Mouse (Mus musculus) intestine, embryonic 15.5 days (tissue): ENCODE measurements around the gene Msi1. TPM values are rescaled to one million over a fixed set of nuclear protein-coding genes. Genes with fewer than 3 reads are reported as not detected.
"Not testable (repeated sequence)": the region's sequence is repeated elsewhere in the genome, so short reads cannot be mapped to it uniquely, and the experiment has no call there.

Experiments used
- ATAC-seq: fragments of 200-750 bp; cut with Nextera tagmentation; 2 replicates; pipeline ENCODE4 v1.8.0; 2017; ENCODE audit warnings: moderate TSS enrichment, moderate library complexity
- H3K27ac ChIP-seq: fragments of 300-500 bp; sonication (generic); 2 replicates; pipeline ENCODE4 v1.5.1; 2015; ENCODE audit warnings: mild to moderate bottlenecking, inconsistent platforms
- H3K27me3 ChIP-seq: fragments of 300-500 bp; sonication (generic); replicated peaks from 2 replicates; pipeline ENCODE4 v1.6.1; 2015; ENCODE audit warnings: inconsistent platforms
- H3K36me3 ChIP-seq: fragments of 300-500 bp; sonication (generic); 2 replicates; pipeline ENCODE4 v1.6.1; 2015; ENCODE audit warnings: inconsistent platforms
- H3K4me1 ChIP-seq: fragments of 300-500 bp; sonication (generic); replicated peaks from 2 replicates; pipeline ENCODE4 v1.6.1; 2015; ENCODE audit warnings: inconsistent platforms
- H3K4me2 ChIP-seq: fragments of 300-500 bp; sonication (generic); replicated peaks from 2 replicates; pipeline ENCODE4 v1.6.1; 2015; ENCODE audit warnings: mild to moderate bottlenecking, inconsistent platforms
- H3K4me3 ChIP-seq: fragments of 300-500 bp; sonication (generic); replicated peaks from 2 replicates; pipeline ENCODE4 v1.5.1; 2015; ENCODE audit warnings: inconsistent platforms
- H3K9ac ChIP-seq: fragments of 300-500 bp; sonication (generic); 2 replicates; pipeline ENCODE4 v1.6.1; 2015; ENCODE audit warnings: inconsistent platforms
- H3K9me3 ChIP-seq: fragments of 300-500 bp; sonication (generic); 2 replicates; pipeline ENCODE4 v1.6.1; 2016; ENCODE audit warnings: inconsistent platforms
- WGBS: fragments of 180-500 bp; shearing (Covaris S2); methylation state at CpG from one replicate; pipeline ENCODE4 v1.1.7; 2015; 5-methylcytosine and 5-hydroxymethylcytosine counted together
- polyA plus RNA-seq: library from polyadenylated mRNA; unstranded; fragments of >200 nt; fragmentation: Nextera tagmentation; extraction: Ambion mirVana; gene quantifications from 2 replicates; pipeline ENCODE4 v1.2.1, GENCODE M21; 2015

Gene Msi1
- polyA plus RNA-seq, 1 experiment from 2014 or later = 10.4 TPM

DNA sequence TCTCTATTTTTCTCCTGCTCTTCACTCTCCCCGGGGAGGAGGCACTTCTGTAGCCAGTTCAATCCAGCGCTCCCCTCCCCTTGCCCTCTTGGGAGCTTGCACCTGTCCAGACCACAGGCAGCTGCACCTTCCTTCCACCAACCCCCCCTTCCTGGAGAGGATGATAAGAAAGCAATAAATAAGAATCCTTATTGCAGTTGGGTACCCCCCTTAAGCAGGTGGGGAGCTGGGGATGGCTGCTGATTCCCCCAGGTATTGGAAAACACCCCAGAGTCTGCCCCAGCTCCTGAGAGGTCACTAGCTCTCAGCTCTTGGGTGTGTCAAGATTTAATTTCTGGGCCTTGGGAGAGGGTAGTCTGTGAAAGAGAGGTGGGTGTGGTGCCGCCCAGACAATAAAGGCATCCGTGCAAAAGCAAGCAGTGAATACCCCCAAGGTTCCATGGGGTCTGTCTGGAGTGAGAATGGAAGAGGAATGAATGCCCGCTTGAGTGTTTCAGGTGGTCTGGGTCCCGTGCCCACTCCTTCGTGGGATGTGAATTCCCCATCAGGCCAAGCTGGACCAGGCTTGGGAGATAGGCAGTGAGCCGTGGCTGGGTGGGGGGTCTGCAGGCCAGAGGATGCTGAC lies 6.5 kb downstream of the Msi1 start:
- peak overlapping the region; percentile 39 for H3K4me3 ChIP-seq
- H3K9me3 ChIP-seq = no peaks in the 10 kb centered on the region
- H3K9ac ChIP-seq = peak overlapping the region; percentile 58
- H3K27me3 ChIP-seq = no peaks in the 10 kb centered on the region
- peak overlapping the region; percentile 83 for H3K4me2 ChIP-seq
- peaks cover 6% of the 10 kb centered on the region; the same call in 1 of the 2 replicates for H3K36me3 ChIP-seq
- H3K4me1 ChIP-seq = peaks cover 51% of the 10 kb centered on the region
- WGBS = 30% methylated on average over 8 of the region's 8 CpGs
- ATAC-seq = peak; percentile 29
- H3K27ac ChIP-seq = peak overlapping the region; percentile 84

DNA sequence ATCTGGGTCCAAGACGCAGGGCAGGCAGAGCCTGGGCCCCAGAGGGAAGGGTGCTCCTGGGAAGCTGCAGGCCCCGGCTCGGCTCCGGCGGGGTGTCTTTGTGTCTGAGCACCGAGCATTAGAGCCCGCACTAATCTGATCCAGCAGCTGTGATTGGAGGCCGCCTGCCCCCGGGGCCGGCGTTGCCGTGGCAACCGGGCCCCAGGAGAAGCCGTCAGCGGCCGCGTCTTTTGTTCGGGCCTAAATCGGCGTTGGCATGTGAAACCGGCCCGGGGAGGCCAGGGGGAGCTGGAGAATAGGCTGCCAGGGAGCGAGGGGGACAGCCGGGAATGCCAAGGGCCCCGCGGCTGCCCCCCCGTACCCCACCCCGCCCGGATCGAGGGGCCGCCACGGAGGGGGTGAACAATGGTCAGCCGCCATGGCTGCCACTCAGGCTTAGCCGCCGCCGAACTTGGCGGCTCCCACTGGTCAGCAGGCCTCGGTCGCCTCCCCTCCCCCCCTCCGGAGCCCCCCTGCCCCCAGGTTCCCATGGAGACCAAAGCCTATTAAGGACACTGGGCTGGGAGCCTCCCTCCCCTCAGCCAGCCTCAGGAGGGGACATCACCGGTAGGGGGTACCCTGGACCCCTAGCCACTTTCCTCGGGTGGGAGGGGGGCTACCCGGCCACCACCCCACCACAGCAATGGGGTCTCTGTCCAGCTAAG lies 7.2 kb downstream of the Msi1 start:
- no peaks in the 10 kb centered on the region for H3K9me3 ChIP-seq
- peak; percentile 77 for ATAC-seq
- no peaks in the 10 kb centered on the region for H3K27me3 ChIP-seq
- peak overlapping the region; percentile 39 for H3K4me3 ChIP-seq
- peak overlapping the region; percentile 84 for H3K27ac ChIP-seq
- H3K4me1 ChIP-seq = peaks cover 46% of the 10 kb centered on the region
- peak overlapping the region; percentile 83 for H3K4me2 ChIP-seq
- 2% methylated on average over 43 of the region's 43 CpGs for WGBS
- H3K9ac ChIP-seq = peak overlapping the region; percentile 58
- peaks cover 6% of the 10 kb centered on the region; the same call in 1 of the 2 replicates for H3K36me3 ChIP-seq

DNA sequence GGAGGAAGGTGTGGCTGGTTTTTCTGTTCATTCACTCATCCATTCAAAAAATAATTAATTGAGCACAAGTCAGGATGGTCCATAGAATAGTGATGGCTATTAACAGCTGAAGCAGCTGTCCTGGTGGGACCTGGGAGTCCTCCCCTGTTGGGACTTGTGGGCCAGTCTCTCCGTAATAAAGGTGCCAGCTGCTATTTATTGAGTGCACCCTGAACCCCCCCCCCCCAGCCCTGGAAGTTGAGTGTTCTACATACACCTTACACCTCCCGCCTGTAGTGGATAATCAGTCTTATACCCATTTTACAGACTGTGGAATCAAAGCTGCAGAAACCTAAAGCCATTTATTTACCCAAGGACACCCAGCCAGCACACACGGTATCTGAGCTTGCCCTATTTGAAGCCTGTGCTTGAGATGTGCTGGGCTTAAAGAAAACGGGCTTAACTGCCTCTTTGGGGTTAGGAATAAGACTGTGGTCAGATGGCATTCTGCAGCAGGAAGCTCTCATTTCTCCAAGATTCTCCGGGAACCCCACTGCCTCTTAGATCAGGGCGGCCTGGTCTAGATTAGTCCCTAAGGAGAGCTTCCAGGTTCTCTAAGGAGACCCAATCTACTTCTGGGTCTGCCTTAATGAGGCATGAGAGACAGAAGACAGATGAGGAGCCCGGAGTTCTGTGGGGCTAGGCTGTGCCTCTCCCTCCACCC lies 8.0 kb downstream of the Msi1 start:
- ATAC-seq = no peak
- Histone ChIP-seq H3K36me3 (peaks cover 6% of the 10 kb centered on the region; the same call in 1 of the 2 replicates), H3K4me2 (no peak overlapping the region), H3K9me3 (no peaks in the 10 kb centered on the region), H3K4me1 (peaks cover 38% of the 10 kb centered on the region), H3K4me3 (no peak overlapping the region), H3K27ac (no peak overlapping the region), H3K9ac (no peak overlapping the region), H3K27me3 (no peaks in the 10 kb centered on the region)
- 64% methylated on average over 7 of the region's 7 CpGs for WGBS

DNA sequence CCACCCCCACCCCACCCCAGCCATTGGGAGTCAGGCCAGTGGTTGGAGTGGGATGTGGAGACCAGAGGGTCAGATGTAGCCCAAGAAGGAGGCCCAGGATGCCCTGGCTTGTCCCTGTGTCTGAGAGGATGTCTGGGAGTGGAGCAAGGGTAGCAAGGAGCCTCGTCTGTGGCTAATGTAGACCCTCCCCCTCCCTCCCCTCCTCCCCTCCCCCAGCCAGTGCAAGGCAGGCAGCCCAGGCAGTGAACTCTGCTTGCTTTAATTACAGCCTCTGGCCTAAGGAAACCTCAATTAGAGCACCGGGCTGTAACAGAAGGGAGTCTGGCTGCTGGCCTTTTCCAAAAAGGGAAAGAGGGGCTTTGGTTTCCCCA lies 8.5 kb downstream of the Msi1 start:
- no peak for ATAC-seq
- Histone ChIP-seq H3K4me3 (no peak overlapping the region), H3K9ac (no peak overlapping the region), H3K4me1 (peaks cover 34% of the 10 kb centered on the region), H3K27me3 (no peaks in the 10 kb centered on the region), H3K36me3 (peaks cover 6% of the 10 kb centered on the region; the same call in 1 of the 2 replicates), H3K9me3 (no peaks in the 10 kb centered on the region), H3K27ac (no peak overlapping the region), H3K4me2 (no peak overlapping the region)
- 50% methylated on average over 2 of the region's 2 CpGs for WGBS

DNA sequence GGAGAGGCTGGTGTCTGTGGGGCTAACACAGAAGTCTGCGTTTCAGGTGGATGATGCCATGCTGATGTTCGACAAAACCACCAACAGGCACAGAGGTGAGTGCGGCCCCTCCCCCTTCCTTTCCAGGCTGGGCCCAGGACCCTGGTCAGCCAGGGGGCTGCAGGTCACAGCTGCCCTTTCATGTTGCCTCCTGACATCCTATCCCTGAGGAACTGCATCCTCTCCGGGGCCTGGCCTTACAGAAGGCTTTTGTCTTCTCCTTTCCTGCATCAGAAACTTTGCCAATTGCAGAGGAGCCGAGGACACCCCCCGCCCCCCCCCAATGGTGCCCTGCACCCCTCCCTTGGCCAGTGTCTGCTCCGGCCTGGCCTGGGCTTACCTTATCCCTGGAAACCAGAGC lies 9.3 kb downstream of the Msi1 start:
- Histone ChIP-seq H3K4me3 (no peak overlapping the region), H3K27ac (no peak overlapping the region), H3K9me3 (no peaks in the 10 kb centered on the region), H3K27me3 (no peaks in the 10 kb centered on the region), H3K4me1 (peaks cover 30% of the 10 kb centered on the region), H3K4me2 (no peak overlapping the region), H3K9ac (no peak overlapping the region), H3K36me3 (peaks cover 6% of the 10 kb centered on the region; the same call in 1 of the 2 replicates)
- 62% methylated on average over 7 of the region's 7 CpGs for WGBS
- ATAC-seq = no peak

DNA sequence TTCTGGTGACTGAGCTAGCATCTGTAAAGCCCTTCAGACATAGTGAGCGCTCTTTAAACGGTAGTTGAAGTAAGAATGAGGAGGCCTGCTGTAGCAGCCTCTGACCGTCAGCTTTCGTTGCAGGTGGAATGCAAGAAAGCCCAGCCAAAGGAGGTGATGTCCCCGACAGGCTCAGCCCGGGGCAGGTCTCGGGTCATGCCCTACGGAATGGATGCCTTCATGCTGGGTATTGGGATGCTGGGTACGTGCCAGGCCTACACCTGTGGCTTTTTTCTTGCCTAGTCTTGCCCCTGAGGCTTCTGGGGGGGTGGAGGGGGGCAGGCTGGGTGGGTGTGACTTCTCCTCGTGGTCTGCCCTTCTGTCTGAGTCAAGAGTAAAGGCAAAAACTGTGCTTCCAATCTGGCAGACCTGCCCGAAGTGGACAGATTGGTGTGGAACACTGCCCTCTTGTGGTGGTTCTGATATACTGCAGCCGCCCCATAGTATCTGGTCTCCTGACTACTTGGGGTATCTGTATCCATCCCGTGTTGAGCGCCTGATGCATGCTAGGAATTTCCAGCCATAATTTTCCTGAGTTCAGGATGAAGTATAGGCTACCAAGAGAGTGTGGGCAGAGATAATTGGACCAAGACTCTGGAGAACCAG lies 11.9 kb downstream of the Msi1 start:
- Histone ChIP-seq H3K4me3 (no peak overlapping the region), H3K9me3 (no peaks in the 10 kb centered on the region), H3K36me3 (peaks cover 21% of the 10 kb centered on the region; the same call in 1 of the 2 replicates), H3K4me2 (no peak overlapping the region), H3K4me1 (peaks cover 10% of the 10 kb centered on the region), H3K9ac (no peak overlapping the region), H3K27ac (no peak overlapping the region), H3K27me3 (no peaks in the 10 kb centered on the region)
- ATAC-seq = 0 out of 2 replicates have a peak, but pooled peaks have one; percentile 34
- WGBS = 44% methylated on average over 14 of the region's 14 CpGs

DNA sequence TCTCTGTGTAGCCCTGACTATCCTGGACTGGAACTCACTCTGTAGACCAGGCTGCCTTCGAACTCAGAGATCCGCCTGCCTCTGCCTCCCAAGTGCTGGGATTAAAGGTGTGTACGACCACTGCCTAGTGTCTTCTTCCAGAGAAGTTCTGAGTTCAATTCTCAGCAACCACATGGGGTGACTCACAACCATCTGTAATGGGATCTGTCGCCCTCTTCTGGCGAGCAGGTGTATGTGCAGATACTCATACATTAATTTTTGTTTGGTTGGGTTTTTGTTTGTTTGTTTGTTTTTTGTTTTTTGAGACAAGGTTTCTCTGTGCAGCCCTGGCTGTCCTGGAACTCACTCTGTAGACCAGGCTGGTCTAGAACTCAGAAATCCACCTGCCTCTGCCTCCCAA lies 13.3 kb downstream of the Msi1 start:
- not testable (repeated sequence) for H3K9ac ChIP-seq, H3K4me1 ChIP-seq, H3K4me3 ChIP-seq, H3K9me3 ChIP-seq, H3K27me3 ChIP-seq, ATAC-seq, H3K27ac ChIP-seq, H3K4me2 ChIP-seq
- WGBS = 74% methylated on average over 5 of the region's 5 CpGs
- peaks cover 21% of the 10 kb centered on the region; the same call in 1 of the 2 replicates for H3K36me3 ChIP-seq

DNA sequence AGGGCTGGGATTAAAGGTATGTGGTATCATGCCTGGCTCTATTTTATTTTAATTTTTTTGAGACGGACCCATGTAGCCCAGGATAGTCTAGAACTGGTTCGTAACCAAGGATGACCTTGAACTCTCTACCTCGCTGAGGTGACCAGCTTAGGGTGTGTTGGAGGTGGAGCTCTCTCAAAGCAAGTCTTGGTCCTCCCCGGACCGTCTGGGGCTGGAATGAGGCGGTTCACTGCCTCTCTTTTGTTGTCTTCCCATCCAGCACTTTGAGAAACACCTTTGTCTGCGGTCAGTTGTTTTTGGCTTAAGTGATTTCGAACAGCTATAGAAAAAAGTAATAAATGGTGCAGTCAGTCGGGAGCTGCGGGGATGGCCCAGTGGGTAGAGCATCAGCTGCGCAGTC lies 14.7 kb downstream of the Msi1 start:
- Histone ChIP-seq H3K4me2 (no peak overlapping the region), H3K4me3 (no peak overlapping the region), H3K27me3 (no peaks in the 10 kb centered on the region), H3K9ac (no peak overlapping the region), H3K36me3 (peaks cover 17% of the 10 kb centered on the region; the same call in 1 of the 2 replicates), H3K9me3 (no peaks in the 10 kb centered on the region), H3K27ac (no peak overlapping the region), H3K4me1 (0 out of 2 replicates have a peak, but pooled peaks cover 2% of the 10 kb centered on the region)
- WGBS = 91% methylated on average over 11 of the region's 11 CpGs
- no peak for ATAC-seq

DNA sequence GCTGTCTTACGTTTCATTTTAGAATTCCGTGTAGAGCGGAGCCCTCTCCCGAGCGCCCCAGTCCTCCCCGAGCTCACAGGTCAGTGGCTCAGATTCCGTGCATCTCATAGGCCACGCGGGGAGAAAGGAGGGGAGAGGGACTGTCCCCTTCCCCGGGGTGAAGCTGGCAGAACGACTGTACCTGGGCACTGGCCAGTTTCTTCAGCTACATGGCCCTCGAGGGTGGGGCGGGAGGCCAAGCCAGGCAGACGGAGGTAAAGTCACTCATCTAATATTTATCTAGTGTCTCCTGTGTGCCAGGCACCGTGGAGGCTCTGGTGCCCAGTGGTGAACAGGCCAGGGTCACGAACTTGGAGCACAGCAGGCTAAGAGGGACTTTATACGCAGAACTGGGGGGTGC lies 17.7 kb downstream of the Msi1 start:
- H3K4me3 ChIP-seq = no peak overlapping the region
- no peaks in the 10 kb centered on the region for H3K9me3 ChIP-seq
- H3K4me2 ChIP-seq = no peak overlapping the region
- no peaks in the 10 kb centered on the region for H3K27me3 ChIP-seq
- no peak for ATAC-seq
- no peak overlapping the region for H3K9ac ChIP-seq
- H3K36me3 ChIP-seq = peaks cover 23% of the 10 kb centered on the region
- no peak overlapping the region for H3K27ac ChIP-seq
- WGBS = 81% methylated on average over 17 of the region's 17 CpGs
- no peaks in the 10 kb centered on the region for H3K4me1 ChIP-seq

DNA sequence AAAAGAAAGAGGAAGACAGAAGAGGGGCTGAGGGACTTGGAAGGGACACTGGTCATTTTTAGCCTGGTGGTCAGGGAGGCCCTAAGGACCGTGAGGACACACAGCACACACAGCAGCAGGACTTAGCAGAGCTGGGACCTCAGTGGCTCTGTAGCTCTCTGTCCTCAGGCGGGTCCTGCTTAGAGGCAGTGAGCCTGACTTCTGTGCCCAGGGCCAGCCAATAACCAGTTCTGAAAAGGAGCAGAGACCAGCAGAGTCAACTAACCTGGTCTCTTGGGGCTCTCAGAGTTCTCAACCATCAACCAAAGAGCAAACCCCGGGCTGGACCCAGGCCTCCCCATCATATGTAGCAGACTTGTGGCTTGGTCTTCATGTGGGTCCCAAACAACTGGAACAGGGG lies 19.8 kb downstream of the Msi1 start:
- H3K9ac ChIP-seq = no peak overlapping the region
- WGBS = 91% methylated on average over 3 of the region's 3 CpGs
- H3K9me3 ChIP-seq = no peaks in the 10 kb centered on the region
- H3K27ac ChIP-seq = no peak overlapping the region
- peaks cover 22% of the 10 kb centered on the region for H3K36me3 ChIP-seq
- H3K4me1 ChIP-seq = no peaks in the 10 kb centered on the region
- H3K4me3 ChIP-seq = no peak overlapping the region
- no peaks in the 10 kb centered on the region for H3K27me3 ChIP-seq
- no peak overlapping the region for H3K4me2 ChIP-seq
- no peak for ATAC-seq

DNA sequence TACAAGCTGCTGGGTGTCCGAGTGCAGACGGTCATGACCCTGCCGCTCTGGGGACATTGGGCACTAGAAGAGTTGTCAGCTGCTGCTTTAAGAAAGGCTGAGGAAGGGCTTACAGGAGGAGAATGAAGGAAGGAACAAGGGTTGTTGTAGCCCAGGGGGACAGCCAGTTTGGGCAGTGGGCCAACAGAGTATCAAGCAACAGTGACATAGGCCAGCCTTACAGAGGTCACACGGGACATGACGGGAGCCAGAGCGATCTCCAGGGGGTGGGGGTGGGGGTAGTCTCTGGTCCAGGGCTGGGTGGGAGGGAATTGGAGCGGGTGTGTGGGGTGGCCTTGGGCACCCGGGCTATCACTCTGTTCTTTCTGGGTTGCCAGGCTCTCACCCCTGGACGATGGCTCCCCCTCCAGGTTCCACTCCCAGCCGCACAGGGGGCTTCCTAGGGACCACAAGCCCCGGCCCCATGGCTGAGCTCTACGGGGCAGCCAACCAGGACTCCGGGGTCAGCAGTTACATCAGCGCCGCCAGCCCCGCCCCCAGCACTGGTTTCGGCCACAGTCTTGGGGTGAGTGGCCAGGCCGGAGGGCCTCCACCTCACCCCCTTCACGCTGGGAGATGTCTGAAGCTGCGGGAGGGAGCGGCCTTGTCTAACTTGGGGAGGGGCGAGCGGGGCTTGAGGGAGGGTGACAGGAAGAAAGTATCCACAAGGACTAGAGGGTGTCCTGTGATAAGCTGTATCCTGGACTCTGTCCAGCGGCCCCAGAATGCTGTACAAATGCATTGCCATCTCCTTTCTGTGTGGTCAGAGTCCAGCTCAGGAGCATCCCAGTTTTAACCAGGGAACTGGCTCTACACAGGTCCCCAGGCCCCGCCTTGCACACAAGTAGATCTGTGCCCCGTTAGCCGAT lies 21.3 kb downstream of the Msi1 start:
- no peaks in the 10 kb centered on the region for H3K9me3 ChIP-seq
- 89% methylated on average over 26 of the region's 27 CpGs for WGBS
- no peak for ATAC-seq
- H3K4me3 ChIP-seq = no peak overlapping the region
- no peak overlapping the region for H3K9ac ChIP-seq
- H3K4me2 ChIP-seq = no peak overlapping the region
- no peaks in the 10 kb centered on the region for H3K27me3 ChIP-seq
- H3K4me1 ChIP-seq = no peaks in the 10 kb centered on the region
- H3K27ac ChIP-seq = no peak overlapping the region
- H3K36me3 ChIP-seq = peaks cover 12% of the 10 kb centered on the region
